Comparison of ENCODE assay signal across 10 mouse cellular contexts in genomic region chr9:115383935-115384334, GRCm38 (mm10).
DNase-seq lines count a peak whose midpoint lies in the region; ATAC-seq and TF ChIP-seq lines count a peak whose summit lies in the region.
"Had no signal": no experiment of that assay in that cellular context is flagged by ENCODE, and none has a peak within 500 bp of the region (broad histone marks: within the 10 kb centered on the region; RNA-seq: fewer than 3 reads in every experiment).

No protein-coding gene starts in this region.

- no peak overlapping the region for H3K4me2 ChIP-seq in stomach, embryonic 16.5 days (ENCODE audit: low read depth, low read length)
- H3K4me2 ChIP-seq in forebrain, embryonic 15.5 days (replicated peaks) = no peak overlapping the region
- no peak overlapping the region for H3K4me2 ChIP-seq in forebrain, embryonic 11.5 days (ENCODE audit: low read depth, low read length, severe bottlenecking)
- H3K4me2 ChIP-seq: forebrain, embryonic 13.5 days; midbrain, embryonic 12.5 days had no signal

- H3K9ac ChIP-seq in liver, adult 2 months (ENCODE audit: low read depth, low read length) = no peak overlapping the region
- no peak overlapping the region for H3K9ac ChIP-seq in stomach, embryonic 16.5 days (ENCODE audit: low read length)
- no peak overlapping the region for H3K9ac ChIP-seq in forebrain, embryonic 15.5 days (replicated peaks)
- H3K9ac ChIP-seq in forebrain, embryonic 11.5 days (ENCODE audit: low read length) = no peak overlapping the region
- H3K9ac ChIP-seq: forebrain, embryonic 13.5 days; midbrain, embryonic 12.5 days had no signal

- DNase-seq in liver, adult 2 months (ENCODE audit: extremely low read depth, low read depth, low spot score) = peak; percentile 22
- DNase-seq in liver = no peak
- DNase-seq in heart, adult 9 months (ENCODE audit: low spot score in 2 of 2) = peak; percentile 51 to 60
- DNase-seq in kidney, postnatal 14 days = peak; percentile 48
- no peak for DNase-seq in forebrain, embryonic 11.5 days (ENCODE audit: low spot score)

- H3K9me3 ChIP-seq in stomach, embryonic 16.5 days (replicated peaks; ENCODE audit: control insufficient read depth, low read length) = no peaks in the 10 kb centered on the region
- H3K9me3 ChIP-seq in forebrain, embryonic 15.5 days = no peaks in the 10 kb centered on the region
- H3K9me3 ChIP-seq in forebrain, embryonic 11.5 days (ENCODE audit: control insufficient read depth, low read length) = no peaks in the 10 kb centered on the region
- H3K9me3 ChIP-seq: forebrain, embryonic 13.5 days; midbrain, embryonic 12.5 days had no signal

- no peaks in the 10 kb centered on the region for H3K79me2 ChIP-seq in liver, adult 2 months (ENCODE audit: control insufficient read depth, insufficient read depth, low read length)

- no peak overlapping the region for H3K4me3 ChIP-seq in liver, adult 2 months (ENCODE audit: insufficient read depth, low read depth, low read length)
- H3K4me3 ChIP-seq in stomach, embryonic 16.5 days (replicated peaks; ENCODE audit: low read length) = no peak overlapping the region
- H3K4me3 ChIP-seq in forebrain, embryonic 15.5 days = no peak overlapping the region
- H3K4me3 ChIP-seq in forebrain, embryonic 11.5 days (ENCODE audit: low read depth, low read length) = no peak overlapping the region
- H3K4me3 ChIP-seq: forebrain, embryonic 13.5 days; midbrain, embryonic 12.5 days had no signal

- 48% methylated on average over 4 of the region's 4 CpGs for WGBS in liver, adult 2 months
- WGBS in stomach, embryonic 16.5 days = 45% methylated on average over 4 of the region's 4 CpGs
- WGBS in forebrain, embryonic 15.5 days = 77% methylated on average over 4 of the region's 4 CpGs
- WGBS in forebrain, embryonic 11.5 days = 81% methylated on average over 4 of the region's 4 CpGs

- no peak for TF ChIP-seq CTCF in liver, adult 2 months (IDR thresholded peaks at IDR 0.05; ENCODE audit: low read depth, low read length)

- H3K27me3 ChIP-seq in liver, adult 2 months (ENCODE audit: control insufficient read depth, insufficient read depth, low read length) = no peaks in the 10 kb centered on the region
- no peaks in the 10 kb centered on the region for H3K27me3 ChIP-seq in stomach, embryonic 16.5 days (ENCODE audit: control insufficient read depth, insufficient read depth, low read length)
- no peaks in the 10 kb centered on the region for H3K27me3 ChIP-seq in forebrain, embryonic 15.5 days
- no peaks in the 10 kb centered on the region for H3K27me3 ChIP-seq in forebrain, embryonic 11.5 days (ENCODE audit: control insufficient read depth, insufficient read depth, low read length)
- H3K27me3 ChIP-seq: forebrain, embryonic 13.5 days; midbrain, embryonic 12.5 days had no signal

- no peak for TF ChIP-seq POLR2A in liver, adult 2 months (IDR thresholded peaks at IDR 0.05; ENCODE audit: extremely low read depth, insufficient read depth, low read length)

- no peak overlapping the region for H3K27ac ChIP-seq in liver, adult 2 months (replicated peaks; ENCODE audit: insufficient read depth, low read depth, low read length)
- H3K27ac ChIP-seq in stomach, embryonic 16.5 days (ENCODE audit: low read length) = no peak overlapping the region
- no peak overlapping the region for H3K27ac ChIP-seq in forebrain, embryonic 15.5 days (replicated peaks)
- H3K27ac ChIP-seq in forebrain, embryonic 11.5 days (ENCODE audit: low read depth, low read length) = no peak overlapping the region
- H3K27ac ChIP-seq: forebrain, embryonic 13.5 days; midbrain, embryonic 12.5 days had no signal

- H3K36me3 ChIP-seq in liver, adult 2 months (ENCODE audit: control insufficient read depth, insufficient read depth, low read length) = no peaks in the 10 kb centered on the region
- H3K36me3 ChIP-seq in stomach, embryonic 16.5 days (ENCODE audit: control insufficient read depth, insufficient read depth, low read length) = no peaks in the 10 kb centered on the region
- H3K36me3 ChIP-seq in forebrain, embryonic 15.5 days = no peaks in the 10 kb centered on the region
- H3K36me3 ChIP-seq in forebrain, embryonic 11.5 days (ENCODE audit: control insufficient read depth, insufficient read depth, low read length) = no peaks in the 10 kb centered on the region
- H3K36me3 ChIP-seq: midbrain, embryonic 12.5 days had no signal

- ATAC-seq in stomach, embryonic 16.5 days (ENCODE audit: insufficient read depth, low FRiP score) = peak; percentile 32; the same call in 1 of the 2 replicates
- no peak for ATAC-seq in forebrain, embryonic 15.5 days (replicated peaks)
- no peak for ATAC-seq in forebrain, embryonic 11.5 days (replicated peaks; ENCODE audit: low FRiP score)
- no peak for ATAC-seq in frontal cortex, adult (ENCODE audit: low TSS enrichment)
- ATAC-seq: forebrain, embryonic 13.5 days had no signal

- H3K4me1 ChIP-seq in liver, adult 2 months (ENCODE audit: control insufficient read depth, insufficient read depth, low read length) = no peaks in the 10 kb centered on the region
- H3K4me1 ChIP-seq in stomach, embryonic 16.5 days (ENCODE audit: control insufficient read depth, insufficient read depth, low read length) = no peaks in the 10 kb centered on the region
- H3K4me1 ChIP-seq in forebrain, embryonic 15.5 days = peaks cover 9% of the 10 kb centered on the region; the same call in 1 of the 2 replicates
- H3K4me1 ChIP-seq in forebrain, embryonic 11.5 days (replicated peaks; ENCODE audit: control insufficient read depth, insufficient read depth, low read length) = no peaks in the 10 kb centered on the region

Comparison
In these comparisons a context has a peak if more than half of its experiments do, and no peak if none do; other contexts are left out.
1. DNase-seq: peak in liver, adult 2 months (single experiment), heart, adult 9 months (2 of 2) and kidney, postnatal 14 days (single experiment); none in liver (single experiment) and forebrain, embryonic 11.5 days (single experiment).